In the genomic region with DNA sequence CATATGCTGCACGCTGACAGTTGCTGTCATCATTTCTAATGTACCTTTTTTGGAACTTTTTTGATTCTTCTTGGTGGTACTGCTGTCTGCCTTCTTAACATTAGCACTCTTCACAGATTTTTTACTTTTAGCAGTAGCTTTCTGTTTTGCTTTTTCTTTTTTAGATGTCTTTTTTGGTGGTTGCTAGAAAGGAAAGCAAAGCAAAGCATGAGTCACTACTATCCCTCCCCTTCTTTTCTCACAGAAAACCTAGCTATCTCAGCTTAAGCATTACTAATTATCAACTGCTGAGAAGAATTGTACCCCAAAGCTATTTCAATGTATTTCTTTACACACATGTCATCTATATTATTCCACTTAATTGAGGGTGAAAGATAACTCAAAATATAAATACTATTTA, we compare ENCODE assay signal across 34 mouse cellular contexts.
"Had no signal": no experiment of that assay in that cellular context is flagged by ENCODE, and none has a peak within 500 bp of the region (broad histone marks: within the 10 kb centered on the region; RNA-seq: fewer than 3 reads in every experiment).

No protein-coding gene starts in this region.

- H3K4me3 ChIP-seq: heart, embryonic 12.5 days; heart, embryonic 13.5 days; heart, embryonic 15.5 days; hindbrain, embryonic 10.5 days; hindbrain, embryonic 12.5 days; hindbrain, embryonic 13.5 days; hindbrain, embryonic 15.5 days; intestine, embryonic 15.5 days; kidney, embryonic 15.5 days; layer of hippocampus, adult 2 months; left cerebral cortex, adult 2 months had no signal

- DNase-seq: heart, postnatal 10 days; heart, postnatal 14 days; heart, postnatal 36 days; heart, postnatal 4 days; kidney, adult 11 months; kidney, adult 18-20 months; kidney, adult 2 months; kidney, adult 8-10 months; kidney, adult 9 months; kidney, postnatal 10 days; kidney, postnatal 14 days; kidney, postnatal 25 days; kidney, postnatal 36 days; kidney, postnatal 4 days; layer of hippocampus, adult 9-11 months; layer of hippocampus, postnatal 36 days had no signal

- H3K9me3 ChIP-seq: heart, embryonic 12.5 days; heart, embryonic 13.5 days; heart, embryonic 15.5 days; hindbrain, embryonic 10.5 days; hindbrain, embryonic 12.5 days; hindbrain, embryonic 13.5 days; hindbrain, embryonic 15.5 days; intestine, embryonic 15.5 days; kidney, embryonic 15.5 days had no signal

- ATAC-seq: hindbrain, embryonic 16.5 days; hindbrain, postnatal 0 days; inflammation-experienced regulatory T-cells, adult 6 months; intestine, embryonic 15.5 days; intestine, postnatal 0 days had no signal

- H3K9ac ChIP-seq: heart, embryonic 12.5 days; heart, embryonic 13.5 days; heart, embryonic 15.5 days; hindbrain, embryonic 12.5 days; hindbrain, embryonic 13.5 days; hindbrain, embryonic 14.5 days; hindbrain, embryonic 15.5 days; intestine, embryonic 15.5 days; kidney, embryonic 15.5 days had no signal

- H3K27me3 ChIP-seq: heart, embryonic 12.5 days; heart, embryonic 13.5 days; heart, embryonic 15.5 days; hindbrain, embryonic 12.5 days; hindbrain, embryonic 13.5 days; hindbrain, embryonic 15.5 days; intestine, embryonic 15.5 days; kidney, embryonic 15.5 days had no signal

- H3K27ac ChIP-seq: heart, embryonic 13.5 days; heart, embryonic 15.5 days; hindbrain, embryonic 10.5 days; hindbrain, embryonic 12.5 days; hindbrain, embryonic 13.5 days; hindbrain, embryonic 14.5 days; hindbrain, embryonic 15.5 days; hindbrain, postnatal 0 days; intestine, embryonic 15.5 days; kidney, embryonic 15.5 days; kidney, postnatal 0 days; layer of hippocampus, adult 2 months; left cerebral cortex, adult 2 months had no signal

- H3K4me2 ChIP-seq: heart, embryonic 11.5 days; heart, embryonic 12.5 days; heart, embryonic 13.5 days; heart, embryonic 15.5 days; hindbrain, embryonic 12.5 days; hindbrain, embryonic 13.5 days; hindbrain, embryonic 14.5 days; hindbrain, embryonic 15.5 days; intestine, embryonic 15.5 days; kidney, embryonic 15.5 days had no signal

- H3K4me1 ChIP-seq: heart, embryonic 12.5 days; heart, embryonic 13.5 days; heart, embryonic 15.5 days; hindbrain, embryonic 10.5 days; hindbrain, embryonic 12.5 days; hindbrain, embryonic 13.5 days; hindbrain, embryonic 15.5 days; intestine, embryonic 15.5 days; kidney, embryonic 15.5 days had no signal
